Mouse (Mus musculus) stomach, postnatal 0 days (tissue): Measurements from ENCODE around the gene Disp2.

ENCODE experiments used
- CTCF ChIP-seq: IDR thresholded peaks from 2 replicates; pipeline ENCODE4 v1.5.1; 2016; ENCODE audit warnings: antibody characterized with exemption, low read depth, mild to moderate bottlenecking, moderate library complexity
- EP300 ChIP-seq: optimal IDR thresholded peaks from 2 replicates; pipeline ENCODE3; 2016; ENCODE audit warnings: antibody characterized with exemption

GRCm38 (mm10) chr2:118851756-118852155 is 72.2 kb downstream of the Disp2 start:
- TF ChIP-seq CTCF = no peak
- TF ChIP-seq EP300 = no peak
